Comparison of ENCODE assay signal across 8 mouse cellular contexts in genomic region chr3:107038661-107039223, GRCm38 (mm10). TPM values are rescaled to one million over a fixed set of nuclear protein-coding genes. Genes with fewer than 3 reads are reported as not detected.
A peak's percentile ranks its signal among the peaks of the same experiment; 100 is the strongest.
DNase-seq lines count a peak whose midpoint lies in the region; ATAC-seq lines count a peak whose summit lies in the region.

No protein-coding gene starts in this region.

- no peak overlapping the region for H3K27ac ChIP-seq in heart, embryonic 12.5 days (ENCODE audit: poor library complexity, severe bottlenecking)
- H3K27ac ChIP-seq in heart, embryonic 10.5 days: no peak overlapping the region
- no peak overlapping the region for H3K27ac ChIP-seq in brown adipose tissue, adult 24 weeks (replicated peaks; ENCODE audit: low read depth, low read length)
- H3K27ac ChIP-seq in hindbrain, embryonic 13.5 days: no peak overlapping the region

- H3K9ac ChIP-seq in heart, embryonic 12.5 days: no peak overlapping the region
- peak overlapping the region; percentile 62; the same call in 1 of the 2 replicates for H3K9ac ChIP-seq in hindbrain, embryonic 13.5 days

- H3K36me3 ChIP-seq in heart, embryonic 12.5 days: no peaks in the 10 kb centered on the region
- no peaks in the 10 kb centered on the region for H3K36me3 ChIP-seq in heart, embryonic 10.5 days
- no peaks in the 10 kb centered on the region; the same call in 1 of the 2 replicates for H3K36me3 ChIP-seq in hindbrain, embryonic 13.5 days

- H3K27me3 ChIP-seq in heart, embryonic 12.5 days (replicated peaks): peaks cover 22% of the 10 kb centered on the region
- H3K27me3 ChIP-seq in heart, embryonic 10.5 days (ENCODE audit: insufficient read depth, poor library complexity, severe bottlenecking): peaks cover 28% of the 10 kb centered on the region
- H3K27me3 ChIP-seq in hindbrain, embryonic 13.5 days: no peaks in the 10 kb centered on the region

- ATAC-seq in heart, embryonic 12.5 days (ENCODE audit: insufficient number of reproducible peaks, low FRiP score): no peak
- ATAC-seq in hindbrain, embryonic 13.5 days (ENCODE audit: low FRiP score): 0 out of 2 replicates have a peak, but pooled peaks have one; percentile 8
- ATAC-seq in megakaryocyte, adult 5-6 weeks (ENCODE audit: poor library complexity, severe bottlenecking): peak; percentile 13; the same call in 1 of the 2 replicates
- ATAC-seq in cerebellum, adult (ENCODE audit: insufficient number of reproducible peaks, low FRiP score, low TSS enrichment): no peak

- peaks cover 7% of the 10 kb centered on the region; the same call in 1 of the 2 replicates for H3K4me1 ChIP-seq in heart, embryonic 12.5 days (replicated peaks)
- peaks cover 17% of the 10 kb centered on the region for H3K4me1 ChIP-seq in heart, embryonic 10.5 days
- peaks cover 4% of the 10 kb centered on the region for H3K4me1 ChIP-seq in brown adipose tissue, adult 24 weeks (ENCODE audit: control insufficient read depth, insufficient read depth, insufficient read length, low read length)
- peaks cover 54% of the 10 kb centered on the region for H3K4me1 ChIP-seq in hindbrain, embryonic 13.5 days (replicated peaks)

- no peaks in the 10 kb centered on the region for H3K9me3 ChIP-seq in heart, embryonic 12.5 days (replicated peaks)
- H3K9me3 ChIP-seq in heart, embryonic 10.5 days: no peaks in the 10 kb centered on the region
- no peaks in the 10 kb centered on the region for H3K9me3 ChIP-seq in hindbrain, embryonic 13.5 days

- H3K4me2 ChIP-seq in heart, embryonic 12.5 days: peak overlapping the region; percentile 10; the same call in 1 of the 2 replicates
- H3K4me2 ChIP-seq in hindbrain, embryonic 13.5 days: peak overlapping the region; percentile 81

- DNase-seq in heart, embryonic 10.5 days (ENCODE audit: low spot score): no peak
- DNase-seq in right cerebral cortex, postnatal 14 days: peak; percentile 54
- DNase-seq in kidney, postnatal 14 days: no peak

- 52% methylated on average over 10 of the region's 10 CpGs for WGBS in heart, embryonic 12.5 days
- 50% methylated on average over 10 of the region's 10 CpGs for WGBS in heart, embryonic 10.5 days
- 24% methylated on average over 10 of the region's 10 CpGs for WGBS in hindbrain, embryonic 13.5 days

- no peak overlapping the region for H3K4me3 ChIP-seq in heart, embryonic 12.5 days
- H3K4me3 ChIP-seq in heart, embryonic 10.5 days: no peak overlapping the region
- 0 out of 2 replicates have a peak overlapping the region, but pooled peaks have one; percentile 1 for H3K4me3 ChIP-seq in brown adipose tissue, adult 24 weeks (ENCODE audit: insufficient read depth, low read depth, low read length)
- peak overlapping the region; percentile 74 for H3K4me3 ChIP-seq in hindbrain, embryonic 13.5 days

RNA-seq across cellular contexts. Expression of gene Kcna3, which starts 2.8 kb away (rescaled TPM):
- polyA plus RNA-seq in heart, embryonic 12.5 days (2016; fragmentation: Nextera tagmentation; extraction: Ambion mirVana): 1.9 and 2.1 TPM in 2 replicates
- 0.91 and 2.8 TPM in 2 replicates for polyA plus RNA-seq in heart, embryonic 10.5 days (2016; fragmentation: Nextera tagmentation; extraction: Ambion mirVana)
- polyA plus RNA-seq in brown adipose tissue, adult 24 weeks (2012; ENCODE audit: insufficient read depth, insufficient read length, missing spikeins): 0.55 TPM in 1 of 2 replicates, not detected in the other
- 6.8 and 7.1 TPM in 2 replicates for polyA plus RNA-seq in hindbrain, embryonic 13.5 days (2015; fragmentation: Nextera tagmentation; extraction: Ambion mirVana)
- total RNA-seq in megakaryocyte, adult 5-6 weeks (2015): 13.3 and 17.4 TPM in 2 replicates
- total RNA-seq in megakaryocyte, adult 5-6 weeks (2017): 5.6 and 6.9 TPM in 2 replicates

Comparison
In these comparisons a context has a peak if more than half of its experiments do, and no peak if none do; other contexts are left out.
1. ATAC-seq: peak in hindbrain, embryonic 13.5 days (single experiment) and megakaryocyte, adult 5-6 weeks (single experiment); none in heart, embryonic 12.5 days (single experiment) and cerebellum, adult (single experiment).
2. H3K4me3 ChIP-seq: peak in brown adipose tissue, adult 24 weeks (single experiment) and hindbrain, embryonic 13.5 days (single experiment); none in heart, embryonic 12.5 days (single experiment) and heart, embryonic 10.5 days (single experiment).